Mouse (Mus musculus): Measurements from ENCODE around the gene Arl4d. TPM values are rescaled to one million over a fixed set of nuclear protein-coding genes. Genes with fewer than 3 reads are reported as not detected.
"Not testable (repeated sequence)": the region's sequence is repeated elsewhere in the genome, so short reads cannot be mapped to it uniquely, and the experiment has no call there.

The Arl4d gene
- polyA plus RNA-seq (2015; fragmentation: Nextera tagmentation; extraction: Ambion mirVana): 3.4 and 4.1 TPM in 2 replicates

GRCm38 (mm10) chr11:101664825-101665635, at the start of gene Arl4d:
TSS of gene Arl4d (plus strand) at chr11:101665541.
- Histone ChIP-seq H3K4me3 (ENCODE audit: low read depth, low read length) (peak within 1 kb of the TSS; percentile 62), H3K9ac (replicated peaks) (peak within 1 kb of the TSS; percentile 75), H3K36me3 (replicated peaks; ENCODE audit: insufficient read depth, low read length) (peaks cover 4% of the 10 kb centered on the region; the same call in 1 of the 2 replicates), H3K9me3 (ENCODE audit: low read length) (no peaks in the 10 kb centered on the region), H3K27ac (ENCODE audit: low read depth) (peak within 1 kb of the TSS; percentile 60), H3K27me3 (ENCODE audit: insufficient read depth, low read length) (no peaks in the 10 kb centered on the region), H3K4me1 (ENCODE audit: insufficient read depth) (peaks cover 37% of the 10 kb centered on the region), H3K4me2 (ENCODE audit: low read depth, low read length) (peak within 1 kb of the TSS; percentile 89)
- ATAC-seq (peak; percentile 81), DNase-seq (peak; percentile 95)
- WGBS (ENCODE audit: insufficient replicate concordance): 7% methylated on average over 34 of the region's 34 CpGs
- TF ChIP-seq CTCF (IDR thresholded peaks at IDR 0.05; ENCODE audit: low read depth) (0 out of 2 replicates have a peak, but pooled peaks have one; percentile 18), EP300 (IDR thresholded peaks at IDR 0.05; ENCODE audit: low read depth) (peak; percentile 42)

- WGBS (ENCODE audit: insufficient replicate concordance): 77% methylated on average over 8 of the region's 8 CpGs
- no peak for DNase-seq
- no peaks in the 10 kb centered on the region for H3K36me3 ChIP-seq (replicated peaks; ENCODE audit: insufficient read depth, low read length)
Observed at GRCm38 (mm10) chr11:101616104-101616503, 49.2 kb upstream of the Arl4d start.

DNA sequence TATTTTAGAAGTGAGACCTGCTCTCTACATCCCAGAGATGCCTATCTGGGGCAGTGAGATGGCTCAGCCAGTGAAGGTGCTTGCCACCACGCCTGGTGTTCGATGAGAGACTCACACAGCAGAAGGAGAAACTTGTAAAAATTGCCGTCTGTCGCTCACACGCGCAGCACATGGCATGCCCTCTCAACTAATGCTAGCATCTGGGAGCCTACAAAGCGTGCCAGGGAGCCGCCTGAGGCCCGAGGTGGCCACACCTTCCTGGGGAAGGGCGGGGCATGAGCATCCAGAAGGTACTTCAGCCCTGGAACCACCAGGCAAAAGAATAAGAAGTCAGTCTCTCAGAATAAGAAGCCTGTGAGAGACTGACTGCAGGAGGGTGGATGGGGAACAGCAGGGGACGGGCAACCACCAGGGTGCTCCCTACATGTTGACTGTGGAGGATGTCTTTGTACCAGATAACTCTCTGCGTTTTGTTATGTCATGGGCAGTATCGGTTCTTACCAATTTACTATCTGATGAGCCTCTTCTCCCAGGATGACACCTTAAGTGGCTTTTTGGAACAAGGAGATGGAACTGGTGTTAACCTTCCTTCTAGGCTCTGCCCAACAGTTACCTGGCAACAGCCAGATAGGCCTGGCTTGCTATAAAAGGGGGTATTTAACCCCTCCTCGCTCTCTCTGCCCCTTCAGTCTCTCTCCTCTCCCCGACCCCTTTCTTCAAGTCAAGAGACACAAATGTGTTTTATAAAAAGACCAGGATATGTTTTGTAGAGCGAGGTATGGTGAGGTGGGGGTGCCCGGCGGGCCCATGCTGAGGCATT, 48.2 kb upstream of the Arl4d start:
- no peaks in the 10 kb centered on the region for H3K4me1 ChIP-seq (ENCODE audit: insufficient read depth)
- H3K36me3 ChIP-seq (replicated peaks; ENCODE audit: insufficient read depth, low read length): no peaks in the 10 kb centered on the region
- 41% methylated on average over 18 of the region's 18 CpGs for WGBS (ENCODE audit: insufficient replicate concordance)
- TF ChIP-seq CTCF (IDR thresholded peaks at IDR 0.05; ENCODE audit: low read depth) (no peak), EP300 (IDR thresholded peaks at IDR 0.05; ENCODE audit: low read depth) (no peak)
- H3K27ac ChIP-seq (ENCODE audit: low read depth): no peak overlapping the region
- H3K27me3 ChIP-seq (ENCODE audit: insufficient read depth, low read length): peaks cover 7% of the 10 kb centered on the region; the same call in 1 of the 2 replicates
- H3K9ac ChIP-seq (replicated peaks): no peak overlapping the region
- no peak overlapping the region for H3K4me3 ChIP-seq (ENCODE audit: low read depth, low read length)
- peak; percentile 23 for DNase-seq
- H3K4me2 ChIP-seq (ENCODE audit: low read depth, low read length): no peak overlapping the region
- no peak for ATAC-seq
- no peaks in the 10 kb centered on the region for H3K9me3 ChIP-seq (ENCODE audit: low read length)

More at GRCm38 (mm10) chr11:101616104-101616503, 49.2 kb upstream of the Arl4d start:
- no peak for TF ChIP-seq CTCF (IDR thresholded peaks at IDR 0.05; ENCODE audit: low read depth)
- H3K9me3 ChIP-seq (ENCODE audit: low read length): no peaks in the 10 kb centered on the region
- no peak overlapping the region for H3K4me2 ChIP-seq (ENCODE audit: low read depth, low read length)
- ATAC-seq: no peak
- H3K27ac ChIP-seq (ENCODE audit: low read depth): no peak overlapping the region
- no peaks in the 10 kb centered on the region for H3K4me1 ChIP-seq (ENCODE audit: insufficient read depth)
- H3K4me3 ChIP-seq (ENCODE audit: low read depth, low read length): no peak overlapping the region
- H3K9ac ChIP-seq (replicated peaks): no peak overlapping the region
- peaks cover 7% of the 10 kb centered on the region; the same call in 1 of the 2 replicates for H3K27me3 ChIP-seq (ENCODE audit: insufficient read depth, low read length)

GRCm38 (mm10) chr11:101617849-101618248, 47.5 kb upstream of the Arl4d start:
- 15% methylated on average over 8 of the region's 8 CpGs for WGBS (ENCODE audit: insufficient replicate concordance)
- Histone ChIP-seq H3K27ac (ENCODE audit: low read depth) (no peak overlapping the region), H3K4me3 (ENCODE audit: low read depth, low read length) (no peak overlapping the region), H3K4me1 (ENCODE audit: insufficient read depth) (no peaks in the 10 kb centered on the region), H3K27me3 (ENCODE audit: insufficient read depth, low read length) (peaks cover 7% of the 10 kb centered on the region; the same call in 1 of the 2 replicates), H3K9ac (replicated peaks) (no peak overlapping the region), H3K36me3 (replicated peaks; ENCODE audit: insufficient read depth, low read length) (no peaks in the 10 kb centered on the region), H3K9me3 (ENCODE audit: low read length) (no peaks in the 10 kb centered on the region), H3K4me2 (ENCODE audit: low read depth, low read length) (peak overlapping the region; percentile 9; the same call in 1 of the 2 replicates)
- DNase-seq (peak; percentile 54), ATAC-seq (no peak)
- TF ChIP-seq CTCF (IDR thresholded peaks at IDR 0.05; ENCODE audit: low read depth) (no peak), EP300 (IDR thresholded peaks at IDR 0.05; ENCODE audit: low read depth) (no peak)

GRCm38 (mm10) chr11:101618596-101618995, 46.7 kb upstream of the Arl4d start:
- no peak for DNase-seq
- no peak for TF ChIP-seq CTCF (IDR thresholded peaks at IDR 0.05; ENCODE audit: low read depth)
- no peak for TF ChIP-seq EP300 (IDR thresholded peaks at IDR 0.05; ENCODE audit: low read depth)
- no peak for ATAC-seq
- H3K27me3 ChIP-seq (ENCODE audit: insufficient read depth, low read length): peaks cover 7% of the 10 kb centered on the region; the same call in 1 of the 2 replicates
- no peaks in the 10 kb centered on the region for H3K36me3 ChIP-seq (replicated peaks; ENCODE audit: insufficient read depth, low read length)
- H3K4me3 ChIP-seq (ENCODE audit: low read depth, low read length): no peak overlapping the region
- no peaks in the 10 kb centered on the region for H3K9me3 ChIP-seq (ENCODE audit: low read length)
- H3K9ac ChIP-seq (replicated peaks): no peak overlapping the region
- H3K27ac ChIP-seq (ENCODE audit: low read depth): no peak overlapping the region
- no peak overlapping the region for H3K4me2 ChIP-seq (ENCODE audit: low read depth, low read length)
- 83% methylated on average over 3 of the region's 3 CpGs for whole genome bisulfite sequencing (ENCODE audit: insufficient replicate concordance)
- H3K4me1 ChIP-seq (ENCODE audit: insufficient read depth): no peaks in the 10 kb centered on the region

DNA sequence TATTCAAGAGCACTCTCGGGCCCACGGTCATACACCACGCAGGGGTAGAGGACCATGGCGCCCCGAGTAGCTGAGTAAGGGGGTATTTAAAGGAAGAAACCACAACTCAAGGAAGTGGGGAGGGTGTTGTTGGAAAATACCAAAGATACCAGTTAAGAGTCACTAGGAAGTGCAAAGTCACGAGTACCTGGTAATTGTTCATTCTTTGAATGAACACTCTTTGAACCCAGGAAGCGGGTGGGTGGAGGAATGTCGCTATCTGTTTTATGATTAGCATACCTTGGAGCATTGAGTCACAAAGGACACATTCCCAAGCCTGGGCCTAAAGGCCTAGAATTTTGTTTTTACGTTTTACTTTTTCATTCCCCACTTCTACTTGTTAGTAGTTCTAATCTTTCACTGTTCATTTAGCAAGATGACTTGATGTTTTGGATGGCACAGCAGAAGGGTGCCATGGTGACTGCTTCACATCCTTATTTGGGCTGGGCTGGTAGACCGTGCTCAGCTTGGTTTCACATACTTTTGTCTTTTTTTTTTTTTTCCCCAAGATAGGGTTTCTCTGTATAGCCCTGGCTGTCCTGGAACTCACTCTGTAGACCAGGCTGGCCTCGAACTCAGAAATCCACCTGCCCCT, 45.2 kb upstream of the Arl4d start:
- not testable (repeated sequence) for H3K4me2 ChIP-seq (ENCODE audit: low read depth, low read length); H3K9me3 ChIP-seq (ENCODE audit: low read length); ATAC-seq; H3K27ac ChIP-seq (ENCODE audit: low read depth); H3K27me3 ChIP-seq (ENCODE audit: insufficient read depth, low read length); H3K36me3 ChIP-seq (replicated peaks; ENCODE audit: insufficient read depth, low read length); H3K4me3 ChIP-seq (ENCODE audit: low read depth, low read length); DNase-seq; H3K4me1 ChIP-seq (ENCODE audit: insufficient read depth); H3K9ac ChIP-seq (replicated peaks)
- WGBS (ENCODE audit: insufficient replicate concordance): 78% methylated on average over 11 of the region's 11 CpGs
